Mouse (Mus musculus): ENCODE data around the gene Lmntd1. TPM values are rescaled to one million over a fixed set of nuclear protein-coding genes. Genes with fewer than 3 reads are reported as not detected.

The Lmntd1 gene
- polyA plus RNA-seq (2012; ENCODE audit: insufficient read depth, insufficient read length, low replicate concordance, missing spikeins) = not detected in 2 replicates

DNA sequence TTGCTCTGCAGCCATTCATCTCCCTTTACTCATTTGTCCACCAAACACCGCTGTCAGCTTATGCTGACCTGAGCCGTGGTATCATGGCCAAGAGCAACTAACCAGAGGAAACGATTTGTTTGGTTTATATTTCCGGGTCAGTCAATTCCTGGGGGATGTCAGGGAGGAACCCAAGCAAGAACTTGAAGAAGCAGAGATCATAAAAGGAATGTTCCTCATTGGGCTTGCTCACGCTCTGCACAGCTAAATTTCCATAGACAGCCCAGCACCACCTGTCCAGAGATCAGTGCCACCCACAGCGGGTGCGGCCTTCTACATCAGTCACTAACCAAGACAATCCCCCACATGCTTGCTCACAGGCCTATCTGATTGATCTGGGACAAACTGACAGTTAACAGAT is at the start of gene Lmntd1:
Gene Lmntd1 (minus strand): TSS at position 101 of the 400 bp plus-strand sequence.
- H3K4me3 ChIP-seq (ENCODE audit: insufficient read depth, low read depth, low read length) = no peak within 1 kb of the TSS

DNA sequence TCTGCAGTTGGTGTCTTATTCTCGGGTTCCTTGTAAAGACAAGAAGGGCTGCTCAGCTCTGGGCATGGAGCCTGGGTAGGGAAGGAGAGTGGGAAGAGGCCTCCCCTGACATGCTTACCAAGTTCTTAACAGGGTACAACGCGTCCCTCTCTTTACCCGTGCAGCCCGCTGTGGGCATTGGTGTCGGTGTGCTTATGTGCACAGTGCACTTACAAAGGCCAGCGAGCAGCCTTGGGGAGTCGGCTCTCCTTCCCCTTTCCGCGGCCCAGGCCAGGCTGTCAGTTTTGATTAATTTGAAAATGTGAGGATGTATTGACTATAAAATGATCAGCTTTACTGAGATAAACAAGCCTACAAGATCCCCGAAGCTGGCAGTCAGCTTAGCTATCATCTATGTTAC is 46.8 kb upstream of the Lmntd1 start:
- Histone ChIP-seq H3K4me3 (ENCODE audit: insufficient read depth, low read depth, low read length) (no peak overlapping the region), H3K4me1 (ENCODE audit: control insufficient read depth, insufficient read depth, low read length) (peaks cover 3% of the 10 kb centered on the region; the same call in 1 of the 2 replicates), H3K27ac (ENCODE audit: insufficient read depth, low read depth, low read length) (no peak overlapping the region)
- TF ChIP-seq CTCF (IDR thresholded peaks at IDR 0.05; ENCODE audit: insufficient read depth, low read depth, low read length) (no peak), POLR2A (IDR thresholded peaks at IDR 0.05; ENCODE audit: insufficient read depth, low read depth, low read length) (no peak)
- 88% methylated on average over 11 of the region's 11 CpGs for WGBS

More for the DNA sequence above, at the start of gene Lmntd1:
- Histone ChIP-seq H3K4me1 (ENCODE audit: control insufficient read depth, insufficient read depth, low read length) (no peaks in the 10 kb centered on the region), H3K27ac (ENCODE audit: insufficient read depth, low read depth, low read length) (no peak within 1 kb of the TSS)
- TF ChIP-seq POLR2A (IDR thresholded peaks at IDR 0.05; ENCODE audit: insufficient read depth, low read depth, low read length) = no peak
- TF ChIP-seq CTCF (IDR thresholded peaks at IDR 0.05; ENCODE audit: insufficient read depth, low read depth, low read length) = no peak
- 93% methylated on average over 7 of the region's 7 CpGs for WGBS

DNA sequence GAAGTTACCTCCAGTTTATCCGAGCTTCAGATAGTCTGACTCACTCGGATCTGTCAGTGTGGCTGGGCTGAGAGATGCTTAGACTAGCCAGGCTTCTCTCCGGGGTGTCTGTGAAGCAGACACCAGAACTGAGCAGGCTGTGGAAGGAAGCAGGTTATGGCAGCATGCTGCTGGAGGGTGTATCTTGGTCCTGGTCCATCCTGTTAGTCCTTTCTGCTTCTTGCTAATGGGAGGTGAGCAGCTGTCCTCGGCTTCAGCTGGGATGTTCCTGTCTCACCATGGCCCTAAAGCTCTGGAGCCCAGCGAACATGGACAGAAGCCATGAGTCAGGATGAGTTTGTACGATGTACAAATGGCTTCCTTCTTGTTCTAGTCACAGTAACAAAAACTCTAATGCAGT is 45.0 kb upstream of the Lmntd1 start:
- peaks cover 3% of the 10 kb centered on the region; the same call in 1 of the 2 replicates for H3K4me1 ChIP-seq (ENCODE audit: control insufficient read depth, insufficient read depth, low read length)
- TF ChIP-seq POLR2A (IDR thresholded peaks at IDR 0.05; ENCODE audit: insufficient read depth, low read depth, low read length) = no peak
- no peak for TF ChIP-seq CTCF (IDR thresholded peaks at IDR 0.05; ENCODE audit: insufficient read depth, low read depth, low read length)
- no peak overlapping the region for H3K4me3 ChIP-seq (ENCODE audit: insufficient read depth, low read depth, low read length)
- WGBS = 62% methylated on average over 6 of the region's 6 CpGs
- no peak overlapping the region for H3K27ac ChIP-seq (ENCODE audit: insufficient read depth, low read depth, low read length)

DNA sequence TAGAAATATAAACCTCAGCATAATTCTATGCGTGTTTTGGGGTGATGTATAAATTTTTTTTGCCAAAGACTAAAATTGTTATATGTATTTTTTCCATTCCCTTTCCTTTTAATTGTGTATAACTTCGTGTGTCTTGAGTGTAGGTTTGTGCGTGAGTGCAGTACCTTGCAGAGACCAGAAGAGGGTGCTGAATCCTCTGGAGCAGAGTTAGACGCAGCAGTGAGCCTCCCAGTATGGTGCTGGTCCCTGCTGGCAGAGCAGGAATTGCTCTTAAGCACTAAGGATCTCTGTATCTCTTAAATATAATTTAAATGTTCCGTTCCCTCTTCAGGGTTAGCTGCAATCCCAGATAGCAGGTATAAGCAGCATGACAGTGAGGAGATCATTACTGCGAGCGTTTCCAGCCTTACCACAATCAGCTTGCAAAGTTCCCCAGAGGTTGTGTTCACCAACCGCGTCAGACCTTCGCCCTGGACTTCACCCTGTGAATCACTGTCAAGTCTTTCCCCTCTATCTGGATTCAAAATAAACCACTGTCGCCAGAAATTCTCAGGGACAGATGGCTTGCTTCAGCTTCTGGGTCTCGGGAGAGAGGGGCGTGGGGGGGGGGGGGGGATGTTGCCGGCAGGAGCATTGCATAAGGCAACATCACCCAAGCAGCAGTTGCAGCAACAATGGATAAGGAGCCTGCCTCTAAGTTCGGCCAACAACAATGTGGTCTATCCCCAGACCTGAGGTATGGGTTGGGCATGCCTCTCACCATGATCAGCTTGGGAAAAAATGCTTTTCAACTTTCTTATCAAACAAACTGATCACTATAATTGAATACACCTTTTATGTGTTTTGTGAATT is 42.8 kb upstream of the Lmntd1 start:
- Histone ChIP-seq H3K27ac (ENCODE audit: insufficient read depth, low read depth, low read length) (no peak overlapping the region), H3K4me1 (ENCODE audit: control insufficient read depth, insufficient read depth, low read length) (peaks cover 3% of the 10 kb centered on the region; the same call in 1 of the 2 replicates), H3K4me3 (ENCODE audit: insufficient read depth, low read depth, low read length) (no peak overlapping the region)
- 88% methylated on average over 15 of the region's 15 CpGs for WGBS
- TF ChIP-seq CTCF (IDR thresholded peaks at IDR 0.05; ENCODE audit: insufficient read depth, low read depth, low read length) (no peak), POLR2A (IDR thresholded peaks at IDR 0.05; ENCODE audit: insufficient read depth, low read depth, low read length) (no peak)

DNA sequence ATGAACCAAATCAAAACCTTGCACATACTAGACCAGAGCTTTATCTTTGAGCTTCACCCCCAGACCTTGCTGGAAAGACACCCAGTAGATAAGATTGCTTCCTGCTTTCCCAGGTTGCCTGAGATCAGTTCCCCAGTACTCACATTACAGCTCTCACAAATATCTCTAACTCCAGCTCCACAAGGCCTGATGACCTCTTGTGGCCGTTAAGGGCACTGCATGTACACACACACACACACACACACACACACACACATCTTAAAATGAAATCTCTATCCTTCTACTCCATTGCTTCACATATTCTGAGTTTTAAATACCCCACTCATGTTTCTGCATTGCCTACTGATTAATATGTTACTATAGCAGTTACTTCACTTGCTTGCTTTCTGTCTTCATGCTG is 41.6 kb upstream of the Lmntd1 start:
- 84% methylated on average over 1 of the region's 1 CpGs for WGBS
- H3K27ac ChIP-seq (ENCODE audit: insufficient read depth, low read depth, low read length) = no peak overlapping the region
- TF ChIP-seq POLR2A (IDR thresholded peaks at IDR 0.05; ENCODE audit: insufficient read depth, low read depth, low read length) (no peak), CTCF (IDR thresholded peaks at IDR 0.05; ENCODE audit: insufficient read depth, low read depth, low read length) (no peak)

DNA sequence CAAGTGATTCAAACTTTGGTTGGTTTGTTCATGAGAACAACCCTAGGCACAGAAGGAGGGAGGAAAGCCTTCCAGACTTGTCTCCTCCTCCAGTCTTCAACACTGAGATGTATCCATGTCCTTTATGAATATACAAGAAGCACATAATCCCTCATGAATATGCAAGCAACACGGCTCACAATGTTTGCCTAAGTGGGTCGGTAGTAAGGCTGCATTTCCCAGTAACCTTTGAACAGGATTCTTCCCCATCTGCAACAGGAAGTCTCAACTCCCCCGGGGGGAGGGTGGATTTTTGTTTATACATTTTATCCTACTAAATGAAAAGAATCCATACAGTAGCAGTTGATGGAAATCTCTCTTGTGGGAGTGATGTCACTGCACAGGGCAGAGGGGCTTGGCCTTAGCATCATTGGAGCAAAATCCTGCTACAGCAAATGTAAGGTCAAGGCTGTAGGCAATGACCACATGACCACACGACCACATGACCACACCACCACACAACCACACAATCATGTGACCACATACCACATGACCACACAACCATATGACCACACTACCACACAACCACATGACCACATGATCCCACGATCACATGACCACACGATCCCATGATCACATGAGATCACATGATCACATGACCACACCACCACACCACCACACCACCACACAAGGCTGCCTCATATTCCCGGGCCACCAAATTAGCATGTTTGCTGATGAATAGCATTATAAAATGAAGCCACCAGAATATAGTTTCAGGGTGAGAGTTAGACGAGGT is 40.1 kb upstream of the Lmntd1 start:
- H3K4me3 ChIP-seq (ENCODE audit: insufficient read depth, low read depth, low read length) = no peak overlapping the region
- peaks cover 3% of the 10 kb centered on the region; the same call in 1 of the 2 replicates for H3K4me1 ChIP-seq (ENCODE audit: control insufficient read depth, insufficient read depth, low read length)
- WGBS = 71% methylated on average over 8 of the region's 8 CpGs
- H3K27ac ChIP-seq (ENCODE audit: insufficient read depth, low read depth, low read length) = no peak overlapping the region
- TF ChIP-seq POLR2A (IDR thresholded peaks at IDR 0.05; ENCODE audit: insufficient read depth, low read depth, low read length) = no peak
- TF ChIP-seq CTCF (IDR thresholded peaks at IDR 0.05; ENCODE audit: insufficient read depth, low read depth, low read length) = no peak

More for the DNA sequence above, 41.6 kb upstream of the Lmntd1 start:
- peaks cover 3% of the 10 kb centered on the region; the same call in 1 of the 2 replicates for H3K4me1 ChIP-seq (ENCODE audit: control insufficient read depth, insufficient read depth, low read length)
- no peak overlapping the region for H3K4me3 ChIP-seq (ENCODE audit: insufficient read depth, low read depth, low read length)

DNA sequence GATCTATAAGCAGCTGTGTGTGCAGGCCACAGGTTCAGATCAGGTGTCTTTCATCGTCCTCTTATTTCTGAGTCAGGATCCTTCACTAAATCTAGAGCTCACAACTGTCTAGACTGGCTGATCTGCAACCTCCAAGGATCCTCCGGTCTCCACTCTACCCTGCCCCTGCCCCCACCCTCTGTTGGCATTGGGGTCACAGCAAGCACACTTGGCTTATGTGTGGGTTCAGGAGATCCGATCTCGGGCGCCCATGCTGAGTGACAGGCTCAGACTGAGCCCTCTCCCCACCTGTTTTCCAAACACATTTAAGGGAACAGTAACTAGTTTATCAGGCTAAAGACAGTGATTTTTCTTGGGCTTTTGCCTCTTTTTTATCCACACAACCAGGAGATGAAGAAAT is 39.5 kb upstream of the Lmntd1 start:
- Histone ChIP-seq H3K27ac (ENCODE audit: insufficient read depth, low read depth, low read length) (no peak overlapping the region), H3K4me3 (ENCODE audit: insufficient read depth, low read depth, low read length) (no peak overlapping the region), H3K4me1 (ENCODE audit: control insufficient read depth, insufficient read depth, low read length) (no peaks in the 10 kb centered on the region)
- TF ChIP-seq POLR2A (IDR thresholded peaks at IDR 0.05; ENCODE audit: insufficient read depth, low read depth, low read length) (no peak), CTCF (IDR thresholded peaks at IDR 0.05; ENCODE audit: insufficient read depth, low read depth, low read length) (no peak)
- 64% methylated on average over 5 of the region's 5 CpGs for WGBS

DNA sequence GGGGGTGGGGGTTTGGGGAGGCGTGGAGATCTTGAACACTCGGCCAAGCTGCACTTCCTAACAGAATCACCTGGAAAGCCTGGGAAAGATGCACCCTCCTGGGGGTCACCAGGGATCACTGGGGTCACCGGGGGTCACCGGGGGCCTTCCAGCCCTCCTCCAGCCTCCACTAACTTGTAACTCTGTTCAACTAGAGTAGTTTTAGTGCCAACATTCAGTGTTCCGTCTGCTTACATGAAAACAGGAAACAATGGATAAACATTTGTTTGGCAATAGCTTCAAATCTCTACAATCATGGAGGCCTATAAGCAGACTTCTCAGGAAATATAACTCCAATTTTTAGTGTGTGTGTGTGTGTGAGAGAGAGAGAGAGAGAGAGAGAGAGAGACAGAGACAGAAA is 38.9 kb upstream of the Lmntd1 start:
- no peaks in the 10 kb centered on the region for H3K4me1 ChIP-seq (ENCODE audit: control insufficient read depth, insufficient read depth, low read length)
- H3K4me3 ChIP-seq (ENCODE audit: insufficient read depth, low read depth, low read length) = no peak overlapping the region
- H3K27ac ChIP-seq (ENCODE audit: insufficient read depth, low read depth, low read length) = no peak overlapping the region
- no peak for TF ChIP-seq POLR2A (IDR thresholded peaks at IDR 0.05; ENCODE audit: insufficient read depth, low read depth, low read length)
- no peak for TF ChIP-seq CTCF (IDR thresholded peaks at IDR 0.05; ENCODE audit: insufficient read depth, low read depth, low read length)
- WGBS = 89% methylated on average over 5 of the region's 5 CpGs

DNA sequence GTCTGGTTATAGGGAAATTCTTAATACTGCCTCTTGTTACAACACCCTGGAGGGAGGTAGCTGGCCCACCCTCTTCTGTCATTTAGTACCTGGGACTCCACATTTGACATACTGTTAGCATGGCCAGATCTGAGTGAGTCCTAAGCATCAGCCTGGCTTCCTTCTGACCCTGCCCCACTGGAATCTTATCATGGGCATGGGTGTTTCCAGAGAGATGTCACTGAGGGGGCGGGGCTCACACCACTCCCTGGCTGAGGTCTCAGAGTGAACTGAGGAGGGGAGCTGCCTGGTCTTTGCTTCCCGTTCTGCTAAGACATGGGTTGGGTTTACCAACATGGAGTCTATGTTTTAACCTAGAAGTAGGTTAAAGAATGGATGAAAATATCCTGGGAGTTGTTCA is 37.9 kb upstream of the Lmntd1 start:
- Histone ChIP-seq H3K27ac (ENCODE audit: insufficient read depth, low read depth, low read length) (no peak overlapping the region), H3K4me1 (ENCODE audit: control insufficient read depth, insufficient read depth, low read length) (no peaks in the 10 kb centered on the region), H3K4me3 (ENCODE audit: insufficient read depth, low read depth, low read length) (no peak overlapping the region)
- TF ChIP-seq POLR2A (IDR thresholded peaks at IDR 0.05; ENCODE audit: insufficient read depth, low read depth, low read length) (no peak), CTCF (IDR thresholded peaks at IDR 0.05; ENCODE audit: insufficient read depth, low read depth, low read length) (no peak)
- 89% methylated on average over 2 of the region's 2 CpGs for WGBS

Data from olfactory bulb, adult 2 months (tissue).